Mouse (Mus musculus) c-Kit-negative CD71-positive TER-119-positive erythroid progenitor cells, embryonic 14.5 days (primary cell): ENCODE data around the gene Zfp956.
"Not testable (repeated sequence)": the region's sequence is repeated elsewhere in the genome, so short reads cannot be mapped to it uniquely, and the experiment has no call there.

Experiments used
- DNase-seq: peaks from one replicate; pipeline ENCODE4 v3.0.0-alpha.2; 2013; ENCODE audit warnings: low read depth, low spot score

The Zfp956 gene

DNA sequence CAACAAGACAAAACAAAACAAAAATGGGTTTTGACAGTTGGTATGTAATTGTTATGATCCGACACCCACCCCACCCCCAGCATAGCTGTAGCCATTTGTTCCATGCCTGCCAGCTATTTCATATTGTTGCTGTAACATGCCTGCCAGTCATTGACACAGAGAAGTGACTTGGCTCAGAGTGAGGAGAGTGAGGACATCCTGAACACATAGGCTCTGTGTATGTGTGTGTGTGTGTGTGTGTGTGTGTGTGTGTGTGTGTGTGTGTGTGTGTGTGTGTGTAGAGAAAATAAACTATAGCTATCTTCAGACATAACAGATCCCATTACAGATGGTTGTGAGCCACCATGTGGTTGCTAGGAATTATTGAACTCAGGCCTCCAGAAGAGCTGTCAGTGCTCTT is 15.0 kb downstream of the Zfp956 start:
- not testable (repeated sequence) for DNase-seq

DNA sequence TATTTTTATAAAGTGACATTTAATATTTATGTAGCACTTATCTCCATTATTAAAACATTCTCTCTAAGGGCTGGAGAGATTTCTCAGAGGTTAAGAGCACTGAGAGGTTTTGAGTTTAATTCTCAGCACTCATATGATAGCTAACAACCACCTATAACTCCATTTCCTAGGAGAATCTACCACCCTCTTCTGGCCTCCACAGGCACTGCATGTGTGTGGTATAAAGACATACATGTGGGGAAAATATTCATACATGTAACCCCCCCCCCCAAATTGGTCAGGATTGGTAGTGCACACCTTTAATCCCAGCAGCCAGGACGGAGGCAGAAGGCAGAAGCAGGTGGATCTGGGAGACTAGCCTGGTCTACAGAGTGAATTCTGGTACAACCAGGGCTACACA is 21.4 kb downstream of the Zfp956 start:
- no peak for DNase-seq

DNA sequence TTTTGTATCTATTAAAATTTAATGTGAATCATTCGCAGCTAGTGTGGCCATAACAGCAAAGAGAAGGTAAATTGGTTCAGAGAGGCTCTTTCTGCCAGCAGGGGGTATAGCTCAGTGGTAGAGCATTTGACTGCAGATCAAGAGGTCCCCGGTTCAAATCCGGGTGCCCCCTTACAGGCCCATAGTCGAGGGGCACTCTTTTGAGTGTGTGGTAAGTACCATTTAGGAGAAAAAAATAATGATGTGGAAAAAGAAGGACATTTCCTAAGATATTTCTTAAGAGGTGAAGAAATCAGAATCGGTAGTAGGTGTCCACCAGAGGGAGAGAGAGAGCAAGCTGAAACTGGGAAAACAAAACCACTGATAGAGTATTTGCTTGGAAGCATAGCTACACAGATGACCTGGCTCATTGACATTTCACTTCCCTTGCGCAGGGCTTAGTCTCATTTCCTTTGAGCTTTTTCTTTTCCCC is 25.7 kb downstream of the Zfp956 start:
- peak; percentile 17 for DNase-seq

DNA sequence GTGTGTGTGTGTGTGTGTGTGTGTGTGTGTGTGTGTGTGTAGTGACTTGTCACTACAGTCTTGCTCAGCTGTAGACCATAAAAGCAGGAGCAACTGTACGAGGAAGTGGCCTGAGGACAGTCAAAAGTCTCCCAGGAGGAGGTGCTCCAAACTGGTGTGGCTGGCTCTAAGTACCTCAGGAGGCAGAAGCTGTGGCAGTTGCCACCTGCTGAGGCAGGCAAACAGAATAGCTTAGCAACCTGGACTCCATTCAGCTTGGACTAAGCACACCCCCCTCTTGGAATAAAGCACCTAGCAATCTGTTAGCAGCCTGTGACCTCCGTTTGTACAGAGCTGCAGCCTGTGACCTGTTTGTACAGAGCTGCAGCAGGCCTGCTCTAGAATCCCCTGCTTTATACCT is 30.7 kb downstream of the Zfp956 start:
- DNase-seq: no peak

DNA sequence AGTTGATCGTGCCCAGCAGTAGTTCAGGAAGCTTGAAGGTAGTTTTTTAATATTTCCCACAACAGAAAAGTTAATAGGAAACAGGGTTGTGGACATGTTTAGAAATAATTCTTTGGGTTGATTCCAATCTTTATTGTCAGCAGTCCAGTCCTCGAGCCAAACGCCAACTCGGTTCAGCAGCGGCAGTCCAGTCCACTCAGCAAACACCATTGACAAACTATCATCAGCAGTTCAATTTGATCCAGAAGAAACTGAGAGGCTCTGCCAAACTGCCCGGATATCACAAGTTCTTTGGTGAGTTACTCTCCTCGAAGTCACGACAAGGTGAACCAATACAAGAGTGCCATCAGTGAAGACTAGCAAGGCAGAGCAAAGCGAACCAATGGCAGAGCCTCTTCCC is 42.5 kb downstream of the Zfp956 start:
- no peak for DNase-seq

DNA sequence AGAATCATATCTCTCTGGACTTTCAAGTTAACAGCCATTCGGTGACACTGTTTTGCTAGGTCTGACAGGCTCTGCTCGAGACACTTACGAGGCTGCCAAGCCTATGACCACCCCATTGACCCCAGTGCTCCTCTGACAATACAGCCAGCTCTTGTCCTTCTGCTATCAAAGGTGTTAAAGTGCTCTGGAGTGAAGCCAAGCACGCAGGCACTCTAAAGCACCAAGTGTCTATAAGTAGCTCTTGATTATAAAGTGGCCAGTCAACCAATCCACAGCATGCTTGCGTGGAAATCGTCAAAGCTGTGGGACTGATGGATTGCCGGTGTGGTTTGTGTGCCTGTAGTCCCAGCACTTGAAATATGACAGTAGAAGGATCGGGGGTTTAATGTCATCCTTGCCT is 57.5 kb downstream of the Zfp956 start:
- DNase-seq: no peak
